Mouse (Mus musculus) limb, embryonic 11.5 days (tissue): ENCODE results near the gene Cd9. TPM values are rescaled to one million over a fixed set of nuclear protein-coding genes. Genes with fewer than 3 reads are reported as not detected.
A peak's percentile ranks its signal among the peaks of the same experiment; 100 is the strongest.

Source experiments
- ATAC-seq: fragments of 200-750 bp; cut with Nextera tagmentation; 2 replicates; pipeline ENCODE4 v1.8.0; 2017; ENCODE audit warnings: low read depth; ENCODE audit not compliant: insufficient number of reproducible peaks, low FRiP score, low TSS enrichment
- DNase-seq: peaks from one replicate; pipeline ENCODE4 v3.0.0-alpha.2; 2015; ENCODE audit warnings: low spot score
- H3K27ac ChIP-seq: fragments of 300-500 bp; sonication (generic); replicated peaks from 2 replicates; pipeline ENCODE4 v1.5.1; 2014; ENCODE audit warnings: low read depth, mild to moderate bottlenecking, low read length
- H3K27me3 ChIP-seq: fragments of 300-500 bp; sonication (generic); 2 replicates; pipeline ENCODE4 v1.6.1; 2014; ENCODE audit warnings: mild to moderate bottlenecking, low read length, mixed read lengths; ENCODE audit not compliant: control insufficient read depth, insufficient read depth
- H3K36me3 ChIP-seq: fragments of 300-500 bp; sonication (generic); 2 replicates; pipeline ENCODE4 v1.6.1; 2014; ENCODE audit warnings: mild to moderate bottlenecking, low read length, moderate library complexity, mixed read lengths; ENCODE audit not compliant: control insufficient read depth, insufficient read depth
- H3K4me1 ChIP-seq: fragments of 300-500 bp; sonication (generic); 2 replicates; pipeline ENCODE4 v1.6.1; 2014; ENCODE audit warnings: low read length, mixed read lengths; ENCODE audit not compliant: control insufficient read depth, insufficient read depth
- H3K4me2 ChIP-seq: fragments of 300-500 bp; sonication (generic); 2 replicates; pipeline ENCODE4 v1.6.1; 2014; ENCODE audit warnings: low read depth, mild to moderate bottlenecking, moderate library complexity; ENCODE audit not compliant: severe bottlenecking
- H3K4me3 ChIP-seq: fragments of 300-500 bp; sonication (generic); 2 replicates; pipeline ENCODE4 v1.5.1; 2014; ENCODE audit warnings: low read depth, low read length
- H3K9ac ChIP-seq: fragments of 300-500 bp; sonication (generic); 2 replicates; pipeline ENCODE4 v1.6.1; 2014; ENCODE audit warnings: mild to moderate bottlenecking, low read length
- H3K9me3 ChIP-seq: fragments of 300-500 bp; sonication (generic); 2 replicates; pipeline ENCODE4 v1.6.1; 2016; ENCODE audit warnings: low read length; ENCODE audit not compliant: control insufficient read depth
- WGBS: fragments of 180-500 bp; shearing (Covaris S2); extraction: QIAGEN DNeasy Blood & Tissue Kit; methylation state at CpG from one replicate; pipeline ENCODE4 v1.1.7; 2014; 5-methylcytosine and 5-hydroxymethylcytosine counted together
- polyA plus RNA-seq: library from polyadenylated mRNA; unstranded; fragments of >200 nt; fragmentation: Nextera tagmentation; extraction: Ambion mirVana; gene quantifications from 2 replicates; pipeline ENCODE4 v1.2.1, GENCODE M21; 2014

Cd9 gene
- polyA plus RNA-seq, 1 experiment from 2014 or later: 42.4 TPM

DNA sequence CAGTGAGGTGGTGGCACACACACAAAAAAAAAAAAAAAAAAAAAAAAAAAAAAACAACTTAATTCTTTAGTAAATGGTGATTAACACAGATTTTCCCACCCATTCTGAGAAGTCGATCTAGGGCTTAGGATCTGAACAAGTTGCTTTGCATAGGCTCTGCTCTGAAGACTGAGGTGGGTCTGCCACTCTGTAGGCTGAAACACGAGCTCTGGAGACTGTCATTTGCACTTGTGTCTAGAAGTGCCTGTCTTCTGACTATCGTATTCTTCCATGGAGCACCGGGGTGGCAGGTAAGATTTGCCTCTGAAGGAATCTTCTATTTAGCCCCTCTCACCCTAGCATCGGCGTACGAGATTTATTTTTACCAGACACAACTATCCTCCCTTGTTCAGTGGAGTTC, 62.1 kb downstream of the Cd9 start:
- 78% methylated on average over 7 of the region's 7 CpGs for WGBS
- H3K4me2 ChIP-seq: no peak overlapping the region
- H3K36me3 ChIP-seq: no peaks in the 10 kb centered on the region
- no peaks in the 10 kb centered on the region for H3K27me3 ChIP-seq
- DNase-seq (no peak), ATAC-seq (no peak)
- no peaks in the 10 kb centered on the region; the same call in 1 of the 2 replicates for H3K4me1 ChIP-seq
- no peak overlapping the region for H3K27ac ChIP-seq
- H3K9me3 ChIP-seq: no peaks in the 10 kb centered on the region
- no peak overlapping the region for H3K4me3 ChIP-seq
- H3K9ac ChIP-seq: no peak overlapping the region

DNA sequence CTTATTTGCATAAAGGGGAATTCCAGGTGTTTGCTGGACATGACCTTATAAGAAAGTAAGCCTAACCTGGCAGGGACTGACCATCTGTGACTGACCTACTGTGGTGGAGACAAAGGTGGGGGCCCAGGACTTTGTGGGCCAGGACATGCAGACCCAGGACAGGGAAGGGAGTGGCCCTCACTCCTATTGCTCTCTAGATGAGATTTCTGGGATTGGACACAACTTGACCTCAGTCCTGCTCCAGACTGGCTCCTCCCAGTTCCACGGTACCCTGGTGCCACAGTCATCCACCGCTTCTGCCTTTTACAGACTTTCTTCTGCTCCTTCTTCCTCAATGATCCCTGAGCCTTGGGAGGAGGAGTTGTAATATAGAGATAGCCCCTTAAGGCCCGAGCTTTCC, 63.6 kb downstream of the Cd9 start:
- no peak overlapping the region for H3K9ac ChIP-seq
- H3K4me3 ChIP-seq: no peak overlapping the region
- ATAC-seq (no peak), DNase-seq (no peak)
- H3K36me3 ChIP-seq: no peaks in the 10 kb centered on the region
- H3K27ac ChIP-seq: no peak overlapping the region
- WGBS: 59% methylated on average over 3 of the region's 3 CpGs
- no peaks in the 10 kb centered on the region; the same call in 1 of the 2 replicates for H3K4me1 ChIP-seq
- no peaks in the 10 kb centered on the region for H3K9me3 ChIP-seq
- no peaks in the 10 kb centered on the region for H3K27me3 ChIP-seq
- no peak overlapping the region for H3K4me2 ChIP-seq

DNA sequence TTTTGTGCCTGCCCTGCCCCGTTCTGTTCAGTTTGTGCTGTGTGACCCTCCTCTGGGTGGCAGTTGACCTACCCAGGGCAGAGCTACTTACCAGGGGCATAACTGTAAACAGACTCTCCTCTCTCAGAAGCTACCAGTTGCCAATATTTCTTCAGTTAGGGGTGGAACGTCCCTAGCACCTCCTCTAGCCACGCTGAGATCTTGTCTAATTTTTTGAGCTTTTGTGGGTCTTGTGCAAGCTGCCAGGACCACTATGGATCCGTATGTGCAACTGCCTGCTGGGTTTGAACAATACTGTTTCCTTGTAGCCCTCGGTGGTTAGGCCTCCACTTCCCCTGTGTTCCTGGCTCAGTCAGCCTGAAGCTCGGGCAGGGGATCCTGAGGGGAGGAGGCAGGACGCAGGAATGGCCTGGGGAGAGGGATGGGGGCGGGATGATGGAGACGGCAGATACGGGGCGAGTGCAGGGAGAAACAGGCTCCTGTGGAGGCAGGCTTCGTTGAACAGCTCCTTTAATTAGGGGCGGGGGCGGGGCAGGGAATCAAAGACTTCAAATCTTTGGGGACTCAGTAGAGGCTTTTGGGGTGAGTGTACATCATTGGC, 64.1 kb downstream of the Cd9 start:
- Histone ChIP-seq H3K9me3 (no peaks in the 10 kb centered on the region), H3K27ac (no peak overlapping the region), H3K27me3 (no peaks in the 10 kb centered on the region), H3K4me1 (no peaks in the 10 kb centered on the region; the same call in none of the 2 replicates), H3K4me3 (no peak overlapping the region), H3K36me3 (no peaks in the 10 kb centered on the region), H3K9ac (peak overlapping the region; percentile 40; the same call in 1 of the 2 replicates), H3K4me2 (no peak overlapping the region)
- ATAC-seq: no peak
- WGBS: 9% methylated on average over 14 of the region's 14 CpGs
- no peak for DNase-seq

DNA sequence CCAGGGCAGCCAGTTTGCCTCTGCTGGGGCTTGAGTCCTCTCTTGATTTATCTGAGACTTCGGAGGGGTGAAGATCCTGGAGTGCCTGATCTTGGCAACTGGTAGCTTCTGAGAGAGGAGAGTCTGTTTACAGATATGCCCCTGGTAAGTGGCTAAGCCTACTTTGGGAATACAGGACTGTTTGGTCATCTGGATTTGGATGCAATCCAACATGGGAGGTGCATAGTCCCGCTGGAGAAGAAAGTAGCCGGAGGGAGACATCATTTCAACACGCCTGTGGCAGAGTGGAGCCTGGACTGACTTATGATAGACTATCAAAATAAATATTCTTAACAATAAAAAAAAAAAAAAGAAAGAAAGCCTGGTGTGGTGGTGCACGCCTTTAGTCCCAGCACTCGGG, 64.8 kb downstream of the Cd9 start:
- no peak for DNase-seq

DNA sequence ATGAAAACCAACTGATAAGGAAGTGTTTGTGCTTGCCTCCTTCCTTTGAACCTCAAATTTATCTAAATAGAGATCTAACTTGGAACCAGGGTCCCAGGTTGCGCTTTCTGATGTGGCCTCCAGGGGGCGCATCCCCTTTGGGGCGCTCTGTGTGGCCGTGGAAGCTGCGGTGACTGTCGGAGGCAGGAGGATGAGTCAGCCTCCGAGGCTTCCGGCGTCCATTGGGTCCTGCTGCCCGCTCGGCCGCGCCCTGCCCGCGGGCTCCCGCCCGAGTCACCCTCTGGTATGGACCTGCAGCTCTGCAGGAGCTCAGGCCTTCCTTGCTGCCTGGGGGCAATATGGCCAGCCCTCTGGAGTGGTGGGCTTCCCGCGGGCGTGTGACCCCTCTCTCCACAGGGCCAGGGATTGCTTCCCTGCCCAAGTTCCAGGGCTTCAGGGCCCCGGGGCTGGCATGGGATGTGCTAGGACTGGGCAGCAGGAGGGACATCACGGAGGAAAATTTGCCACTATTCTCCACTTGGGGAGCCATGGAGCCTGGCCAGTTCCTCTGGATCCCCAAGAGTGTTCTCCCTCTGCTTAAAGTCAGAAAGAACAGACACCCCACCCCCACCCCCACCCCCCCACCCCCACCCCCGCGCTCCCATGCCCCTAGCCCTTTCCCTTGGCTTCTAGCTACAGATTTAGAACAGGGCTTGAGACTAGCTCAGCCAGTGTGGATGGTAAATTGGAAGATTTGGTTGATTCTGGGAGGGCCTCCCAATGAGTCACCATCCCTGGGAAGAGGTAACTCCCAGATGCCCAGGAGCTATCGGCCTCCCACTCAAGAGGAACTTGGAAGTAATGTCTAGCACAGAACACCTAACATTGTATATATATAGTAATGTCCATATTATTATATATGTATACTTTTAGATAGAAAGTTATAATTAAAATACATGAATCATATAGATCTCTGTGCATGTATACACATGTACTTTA, 67.9 kb downstream of the Cd9 start:
- H3K9me3 ChIP-seq: no peaks in the 10 kb centered on the region
- DNase-seq (peak; percentile 87), ATAC-seq (peak; percentile 49; the same call in 1 of the 2 replicates)
- peaks cover 8% of the 10 kb centered on the region for H3K4me1 ChIP-seq
- peak overlapping the region; percentile 36 for H3K4me3 ChIP-seq
- no peaks in the 10 kb centered on the region for H3K27me3 ChIP-seq
- no peaks in the 10 kb centered on the region for H3K36me3 ChIP-seq
- peak overlapping the region; percentile 87 for H3K4me2 ChIP-seq
- H3K27ac ChIP-seq: no peak overlapping the region
- peak overlapping the region; percentile 62 for H3K9ac ChIP-seq
- WGBS: 3% methylated on average over 25 of the region's 25 CpGs

More for the DNA sequence above, 64.8 kb downstream of the Cd9 start:
- no peaks in the 10 kb centered on the region for H3K27me3 ChIP-seq
- H3K36me3 ChIP-seq: no peaks in the 10 kb centered on the region
- 92% methylated on average over 6 of the region's 6 CpGs for WGBS
- no peaks in the 10 kb centered on the region for H3K9me3 ChIP-seq
- no peak overlapping the region for H3K27ac ChIP-seq
- ATAC-seq: no peak
- no peak overlapping the region for H3K9ac ChIP-seq
- no peak overlapping the region for H3K4me3 ChIP-seq
- no peak overlapping the region for H3K4me2 ChIP-seq
- H3K4me1 ChIP-seq: no peaks in the 10 kb centered on the region; the same call in none of the 2 replicates

DNA sequence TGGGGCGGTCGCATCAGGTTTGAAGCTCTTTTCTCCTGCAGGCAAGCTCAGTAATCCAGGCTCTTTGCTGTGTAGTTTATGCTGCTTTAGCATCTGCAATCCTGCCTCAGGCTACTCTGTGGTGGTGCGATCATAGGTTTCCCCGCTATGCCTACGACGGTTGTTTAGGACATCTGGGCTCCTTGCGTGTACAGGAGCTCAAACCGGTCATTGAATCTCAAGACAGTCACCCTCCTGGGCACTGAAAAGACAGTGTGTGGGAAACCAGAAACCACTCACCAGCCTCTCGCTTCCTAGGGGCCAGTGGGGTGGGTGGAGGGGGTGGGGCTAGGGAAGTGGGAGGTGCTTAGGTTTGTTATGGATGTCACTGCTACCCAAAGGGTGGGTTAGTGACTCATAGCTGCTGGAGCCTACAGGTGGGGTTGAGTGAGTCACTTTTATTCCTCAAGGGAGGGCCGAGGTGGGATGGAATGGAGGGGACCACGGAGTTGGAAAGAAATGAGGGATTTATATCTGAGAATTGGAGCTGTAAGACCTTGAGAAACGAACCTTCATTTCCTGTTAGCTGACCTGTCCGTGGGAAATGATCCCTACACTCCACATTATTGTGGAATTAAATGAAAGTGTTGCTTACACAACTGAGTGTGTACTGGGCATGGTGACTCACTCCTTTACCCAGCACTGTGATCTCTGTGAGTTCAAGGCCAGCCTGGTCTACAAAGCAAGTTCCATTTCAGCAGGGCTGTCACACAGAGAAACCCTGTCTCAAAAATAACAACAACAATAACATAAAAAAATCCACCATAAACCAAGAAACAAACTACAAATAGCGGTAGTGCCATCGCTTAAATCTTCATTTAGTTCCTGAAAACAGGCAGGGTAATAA, 69.1 kb downstream of the Cd9 start:
- ATAC-seq: no peak
- H3K9ac ChIP-seq: no peak overlapping the region
- H3K27ac ChIP-seq: no peak overlapping the region
- no peak overlapping the region for H3K4me2 ChIP-seq
- H3K4me3 ChIP-seq: no peak overlapping the region
- no peaks in the 10 kb centered on the region for H3K27me3 ChIP-seq
- no peak for DNase-seq
- no peaks in the 10 kb centered on the region for H3K9me3 ChIP-seq
- H3K4me1 ChIP-seq: peaks cover 8% of the 10 kb centered on the region
- no peaks in the 10 kb centered on the region for H3K36me3 ChIP-seq
- 46% methylated on average over 15 of the region's 15 CpGs for WGBS

DNA sequence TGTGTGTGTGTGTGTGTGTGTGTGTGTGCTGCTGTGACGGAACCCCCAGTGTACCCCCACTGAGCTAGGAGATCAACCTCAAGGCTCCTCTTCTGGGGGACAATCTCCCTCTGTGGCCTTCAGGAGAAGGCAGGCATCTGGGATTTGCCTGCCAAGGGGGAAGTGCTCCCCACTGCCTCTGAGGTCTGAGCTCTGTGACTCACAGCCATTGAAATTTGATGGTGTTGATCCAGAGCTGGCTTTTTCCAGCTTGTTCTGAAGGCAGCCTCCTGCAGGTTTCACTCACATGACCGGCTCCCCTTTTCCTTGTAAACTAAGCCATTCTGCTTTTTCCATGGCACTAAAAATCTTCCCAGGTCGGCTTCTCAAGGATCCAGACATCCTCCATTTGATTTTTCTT, 70.4 kb downstream of the Cd9 start:
- no peak overlapping the region for H3K27ac ChIP-seq
- no peak for ATAC-seq
- H3K27me3 ChIP-seq: no peaks in the 10 kb centered on the region
- no peak overlapping the region for H3K4me3 ChIP-seq
- H3K9me3 ChIP-seq: no peaks in the 10 kb centered on the region
- WGBS: 64% methylated on average over 3 of the region's 3 CpGs
- H3K4me2 ChIP-seq: no peak overlapping the region
- H3K36me3 ChIP-seq: no peaks in the 10 kb centered on the region
- DNase-seq: no peak
- H3K4me1 ChIP-seq: peaks cover 8% of the 10 kb centered on the region
- no peak overlapping the region for H3K9ac ChIP-seq

DNA sequence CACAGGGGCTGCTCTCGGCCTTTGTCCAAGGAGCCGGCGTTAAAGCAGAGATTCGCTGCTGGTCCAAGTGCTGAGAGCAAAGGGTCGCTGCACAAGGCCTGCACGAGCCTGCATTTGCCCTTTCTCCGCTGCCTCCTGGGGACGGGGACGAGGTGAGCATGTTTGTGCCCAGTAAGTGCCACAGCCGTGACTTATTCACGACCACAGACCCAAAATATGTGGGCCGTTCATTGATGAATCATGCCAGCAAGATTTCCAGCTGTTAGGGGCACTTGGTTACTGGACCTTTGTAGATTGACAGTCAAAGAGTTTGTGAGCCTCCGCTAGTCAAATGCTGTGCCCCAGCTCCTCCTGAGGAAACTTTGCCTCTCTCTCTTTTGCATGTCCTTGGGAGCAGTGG, 71.1 kb downstream of the Cd9 start:
- Histone ChIP-seq H3K9ac (no peak overlapping the region), H3K36me3 (no peaks in the 10 kb centered on the region), H3K27me3 (no peaks in the 10 kb centered on the region), H3K27ac (no peak overlapping the region), H3K4me3 (no peak overlapping the region), H3K4me1 (peaks cover 8% of the 10 kb centered on the region), H3K9me3 (no peaks in the 10 kb centered on the region), H3K4me2 (no peak overlapping the region)
- 60% methylated on average over 13 of the region's 13 CpGs for WGBS
- no peak for DNase-seq
- no peak for ATAC-seq
